In the genomic region with DNA sequence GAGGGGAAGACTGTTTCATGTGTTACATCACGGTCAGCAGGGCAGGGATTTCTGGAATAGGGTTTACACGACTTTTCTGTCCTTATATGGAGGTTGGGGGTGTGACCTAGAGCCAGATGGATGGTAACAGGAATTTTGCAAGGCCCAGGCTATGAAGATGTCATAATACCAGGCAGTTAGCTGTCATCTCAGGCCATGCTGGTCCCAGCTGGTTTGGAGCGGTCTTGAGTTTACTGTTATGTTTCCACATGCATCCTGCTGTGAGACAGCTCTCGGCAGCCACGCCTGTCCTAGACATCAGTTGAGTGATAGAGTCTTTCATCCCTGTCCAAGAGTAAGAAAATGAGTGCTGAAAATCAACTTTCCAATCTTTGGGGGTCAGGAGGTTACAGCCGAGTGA, we compare ENCODE assay signal across 20 mouse cellular contexts.
DNase-seq lines count a peak whose midpoint lies in the region; ATAC-seq and TF ChIP-seq lines count a peak whose summit lies in the region.
"Had no signal": no experiment of that assay in that cellular context is flagged by ENCODE, and none has a peak within 500 bp of the region (broad histone marks: within the 10 kb centered on the region; RNA-seq: fewer than 3 reads in every experiment).

No protein-coding gene starts in this region.

- no peak overlapping the region for H3K4me3 ChIP-seq in kidney, embryonic 14.5 days (ENCODE audit: low read length)
- no peak overlapping the region for H3K4me3 ChIP-seq in bone marrow macrophage, adult 2 months (ENCODE audit: insufficient read depth, low read length)
- H3K4me3 ChIP-seq: forebrain, embryonic 15.5 days; kidney, embryonic 15.5 days; megakaryocyte, embryonic 14.5 days; neural tube, embryonic 13.5 days had no signal

- 72% methylated on average over 6 of the region's 6 CpGs for WGBS in kidney, embryonic 14.5 days

- DNase-seq in kidney, adult 9 months, result no peak
- DNase-seq in 416B (ENCODE audit: low read depth), result peak; percentile 75
- peak; percentile 72 for DNase-seq in lung, postnatal 36 days
- no peak for DNase-seq in frontal cortex, postnatal 10 days (ENCODE audit: low spot score in 2 of 2)
- DNase-seq in T-cell, adult 2 months (ENCODE audit: low spot score), result no peak
- DNase-seq in cerebellum, adult 11 months, result no peak
- DNase-seq: cerebellum, adult 18-20 months; heart, postnatal 14 days; left cerebral cortex, postnatal 4 days; right cerebral cortex, postnatal 4 days; thymus, adult 2 months had no signal

- no peak for TF ChIP-seq CTCF in bone marrow macrophage, adult 2 months (IDR thresholded peaks at IDR 0.05; ENCODE audit: low read depth, low read length)

- TF ChIP-seq POLR2A in bone marrow macrophage, adult 2 months (IDR thresholded peaks at IDR 0.05; ENCODE audit: borderline replicate concordance, low read depth, low read length), result no peak

- no peak overlapping the region for H3K4me2 ChIP-seq in kidney, embryonic 14.5 days (replicated peaks; ENCODE audit: low read depth, low read length)
- H3K4me2 ChIP-seq: forebrain, embryonic 15.5 days; kidney, embryonic 15.5 days; liver, embryonic 11.5 days; neural tube, embryonic 13.5 days had no signal

- no peaks in the 10 kb centered on the region for H3K9me3 ChIP-seq in kidney, embryonic 14.5 days (ENCODE audit: control insufficient read depth, low read length)
- H3K9me3 ChIP-seq: forebrain, embryonic 15.5 days; kidney, embryonic 15.5 days; neural tube, embryonic 13.5 days had no signal

- no peaks in the 10 kb centered on the region for H3K27me3 ChIP-seq in kidney, embryonic 14.5 days (ENCODE audit: control insufficient read depth, insufficient read depth, low read length)
- H3K27me3 ChIP-seq: kidney, embryonic 15.5 days had no signal

- H3K4me1 ChIP-seq in kidney, embryonic 14.5 days (ENCODE audit: control insufficient read depth, insufficient read depth, low read length), result peaks cover 24% of the 10 kb centered on the region; the same call in 1 of the 2 replicates
- peaks cover 41% of the 10 kb centered on the region for H3K4me1 ChIP-seq in bone marrow macrophage, adult 2 months (ENCODE audit: control insufficient read depth, insufficient read depth, low read length)

- ATAC-seq in kidney, embryonic 14.5 days (ENCODE audit: low FRiP score, low TSS enrichment), result peak; percentile 20; the same call in 1 of the 2 replicates
- ATAC-seq: activated CD4-positive, CD25-positive, alpha-beta regulatory T cell, adult 4 months; forebrain, embryonic 15.5 days; hindbrain, postnatal 0 days had no signal

- no peak overlapping the region for H3K27ac ChIP-seq in kidney, embryonic 14.5 days (ENCODE audit: low read depth, low read length)
- H3K27ac ChIP-seq in bone marrow macrophage, adult 2 months (ENCODE audit: insufficient read depth, low read depth, low read length), result 0 out of 2 replicates have a peak overlapping the region, but pooled peaks have one; percentile 11
- H3K27ac ChIP-seq: forebrain, embryonic 15.5 days; hindbrain, postnatal 0 days; kidney, embryonic 15.5 days; neural tube, embryonic 13.5 days had no signal

- no peak overlapping the region for H3K9ac ChIP-seq in kidney, embryonic 14.5 days (ENCODE audit: low read depth, low read length)
- H3K9ac ChIP-seq: forebrain, embryonic 15.5 days; kidney, embryonic 15.5 days; neural tube, embryonic 13.5 days had no signal

- H3K36me3 ChIP-seq in kidney, embryonic 14.5 days (ENCODE audit: control insufficient read depth, insufficient read depth, low read length), result no peaks in the 10 kb centered on the region
- H3K36me3 ChIP-seq: forebrain, embryonic 15.5 days; kidney, embryonic 15.5 days; neural tube, embryonic 13.5 days had no signal

Comparison
In these comparisons a context has a peak if more than half of its experiments do, and no peak if none do; other contexts are left out.
1. DNase-seq: peak in 416B (single experiment) and lung, postnatal 36 days (single experiment); none in kidney, adult 9 months (single experiment), frontal cortex, postnatal 10 days (0 of 2), T-cell, adult 2 months (single experiment) and cerebellum, adult 11 months (single experiment).